Comparison of ENCODE assay signal across 5 mouse cellular contexts in genomic region chr11:43883641-43884181, GRCm38 (mm10). TPM values are rescaled to one million over a fixed set of nuclear protein-coding genes. Genes with fewer than 3 reads are reported as not detected.
"Had no signal": no experiment of that assay in that cellular context is flagged by ENCODE, and none has a peak within 500 bp of the region (broad histone marks: within the 10 kb centered on the region; RNA-seq: fewer than 3 reads in every experiment).

No protein-coding gene starts in this region.

- DNase-seq: kidney, adult 18-20 months; kidney, postnatal 14 days; lung, adult 18-20 months; thymus, postnatal 4 days had no signal

RNA-seq across cellular contexts. Expression of gene Adra1b, which starts 17.3 kb away (rescaled TPM):
- total RNA-seq: megakaryocyte-erythroid progenitor cell, adult 5-6 weeks had no signal
